Mouse (Mus musculus) forelimb bud, embryonic 11.5 days (tissue): Measurements from ENCODE around the gene Taf10.

ENCODE experiments used
- DNase-seq: peaks from one replicate; pipeline ENCODE4 v3.0.0-alpha.2; 2012; ENCODE audit warnings: low read depth, low spot score

Gene Taf10

GRCm38 (mm10) chr7:105743926-105744590 is at the start of gene Taf10:
Taf10 (minus strand) TSS chr7:105744361.
- peak; percentile 92 for DNase-seq

- DNase-seq = no peak
Observed at GRCm38 (mm10) chr7:105793701-105794100, 49.5 kb upstream of the Taf10 start.

- no peak for DNase-seq
Observed at GRCm38 (mm10) chr7:105791147-105791546, 47.0 kb upstream of the Taf10 start.

- peak; percentile 40 for DNase-seq
Observed at GRCm38 (mm10) chr7:105787285-105788140, 43.4 kb upstream of the Taf10 start, which contains the start of gene Dchs1. Dchs1 (minus strand) TSS chr7:105787654.

- no peak for DNase-seq
Observed at GRCm38 (mm10) chr7:105786506-105787284, 42.5 kb upstream of the Taf10 start.

- no peak for DNase-seq
Observed at GRCm38 (mm10) chr7:105784556-105784955, 40.4 kb upstream of the Taf10 start.

- no peak for DNase-seq
Observed at GRCm38 (mm10) chr7:105783861-105784260, 39.7 kb upstream of the Taf10 start.

- no peak for DNase-seq
Observed at GRCm38 (mm10) chr7:105778553-105779265, 34.5 kb upstream of the Taf10 start.

- peak; percentile 95 for DNase-seq
Observed at GRCm38 (mm10) chr7:105777797-105778552, 33.8 kb upstream of the Taf10 start.

- DNase-seq = no peak
Observed at GRCm38 (mm10) chr7:105777316-105777715, 33.2 kb upstream of the Taf10 start.

GRCm38 (mm10) chr7:105776026-105776425 is 31.9 kb upstream of the Taf10 start:
- DNase-seq = no peak

GRCm38 (mm10) chr7:105774661-105775060 is 30.5 kb upstream of the Taf10 start:
- no peak for DNase-seq

GRCm38 (mm10) chr7:105773041-105773440 is 28.9 kb upstream of the Taf10 start:
- no peak for DNase-seq

GRCm38 (mm10) chr7:105772331-105772730 is 28.2 kb upstream of the Taf10 start:
- no peak for DNase-seq

GRCm38 (mm10) chr7:105769959-105770358 is 25.8 kb upstream of the Taf10 start:
- no peak for DNase-seq

- peak; percentile 40 for DNase-seq
Observed at GRCm38 (mm10) chr7:105767729-105768165, 23.6 kb upstream of the Taf10 start.

GRCm38 (mm10) chr7:105764331-105764730 is 20.2 kb upstream of the Taf10 start:
- DNase-seq = no peak

- no peak for DNase-seq
Observed at GRCm38 (mm10) chr7:105762517-105763270, 18.5 kb upstream of the Taf10 start.

GRCm38 (mm10) chr7:105761813-105762484 is 17.8 kb upstream of the Taf10 start:
- no peak for DNase-seq
